Mouse (Mus musculus): ENCODE measurements around the gene Tjp1.
A peak's percentile ranks its signal among the peaks of the same experiment; 100 is the strongest.

Gene Tjp1

GRCm38 (mm10) chr7:65430401-65430800 lies 97.2 kb downstream of the Tjp1 start:
- no peak for DNase-seq

- no peak for DNase-seq
Observed at GRCm38 (mm10) chr7:65424519-65424918, 103.1 kb downstream of the Tjp1 start.

- no peak for DNase-seq
Observed at GRCm38 (mm10) chr7:65422456-65422855, 105.1 kb downstream of the Tjp1 start.

- DNase-seq: peak; percentile 24 to 46
Observed at GRCm38 (mm10) chr7:65421451-65421850, 106.1 kb downstream of the Tjp1 start.

- no peak for DNase-seq
Observed at GRCm38 (mm10) chr7:65419926-65420325, 107.7 kb downstream of the Tjp1 start.

GRCm38 (mm10) chr7:65419012-65419411 lies 108.6 kb downstream of the Tjp1 start:
- DNase-seq: no peak

- no peak for DNase-seq
Observed at GRCm38 (mm10) chr7:65418366-65418911, 109.1 kb downstream of the Tjp1 start.

- no peak for DNase-seq
Observed at GRCm38 (mm10) chr7:65417231-65418100, 110.1 kb downstream of the Tjp1 start.

GRCm38 (mm10) chr7:65416506-65416905 lies 111.1 kb downstream of the Tjp1 start:
- DNase-seq: no peak

- DNase-seq: no peak
Observed at GRCm38 (mm10) chr7:65413946-65414945, 113.3 kb downstream of the Tjp1 start.

- DNase-seq: no peak
Observed at GRCm38 (mm10) chr7:65410668-65411067, 116.9 kb downstream of the Tjp1 start.

GRCm38 (mm10) chr7:65406427-65406826 lies 121.2 kb downstream of the Tjp1 start:
- no peak for DNase-seq

GRCm38 (mm10) chr7:65402516-65402915 lies 125.1 kb downstream of the Tjp1 start:
- no peak for DNase-seq

GRCm38 (mm10) chr7:65401622-65402021 lies 126.0 kb downstream of the Tjp1 start:
- DNase-seq: no peak

- DNase-seq: no peak
Observed at GRCm38 (mm10) chr7:65395891-65396290, 131.7 kb downstream of the Tjp1 start.

- DNase-seq: no peak
Observed at GRCm38 (mm10) chr7:65395166-65395565, 132.4 kb downstream of the Tjp1 start.

GRCm38 (mm10) chr7:65394672-65395071 lies 132.9 kb downstream of the Tjp1 start:
- DNase-seq: no peak

- no peak for DNase-seq
Observed at GRCm38 (mm10) chr7:65393704-65394452, 133.7 kb downstream of the Tjp1 start.

GRCm38 (mm10) chr7:65392986-65393385 lies 134.6 kb downstream of the Tjp1 start:
- DNase-seq: no peak

- DNase-seq: no peak
Observed at GRCm38 (mm10) chr7:65389539-65389938, 138.0 kb downstream of the Tjp1 start.

GRCm38 (mm10) chr7:65388243-65389013 lies 139.2 kb downstream of the Tjp1 start:
- peak; percentile 38 to 64 for DNase-seq

Data from cerebellum, postnatal 14 days (tissue).